Mouse (Mus musculus) myocyte (in vitro differentiated cells): ENCODE measurements around the gene Kif2b.

Experiments used
- E2F4 ChIP-seq: IDR thresholded peaks from one replicate; pipeline ENCODE4 v1.6.1; 2011; ENCODE audit warnings: mild to moderate bottlenecking, control low read depth, moderate library complexity; ENCODE audit not compliant: insufficient read depth
- MAX ChIP-seq: IDR thresholded peaks from one replicate; pipeline ENCODE4 v1.6.1; 2011; ENCODE audit warnings: low read depth, mild to moderate bottlenecking, control low read depth
- MYOD1 ChIP-seq, 3 experiments: IDR thresholded peaks; one replicate each; pipeline ENCODE4 v1.6.1; 2011; ENCODE audit warnings: control low read depth in 2 of 3, low read depth in 2 of 3, mild to moderate bottlenecking in 2 of 3, moderate library complexity in 1 of 3; ENCODE audit not compliant: insufficient read length in 2 of 3, control insufficient read depth in 1 of 3
- POLR2A ChIP-seq: IDR thresholded peaks from one replicate; pipeline ENCODE4 v1.6.1; 2011; ENCODE audit warnings: low read depth, mild to moderate bottlenecking, control low read depth, moderate library complexity; ENCODE audit not compliant: insufficient read length
- REST ChIP-seq: IDR thresholded peaks from one replicate; pipeline ENCODE4 v1.6.1; 2011; ENCODE audit warnings: mild to moderate bottlenecking, control low read depth, moderate library complexity; ENCODE audit not compliant: insufficient read depth, insufficient read length
- TCF12 ChIP-seq: IDR thresholded peaks from one replicate; pipeline ENCODE4 v1.6.1; 2011; ENCODE audit warnings: mild to moderate bottlenecking, control low read depth; ENCODE audit not compliant: poor library complexity, insufficient read depth, severe bottlenecking
- USF1 ChIP-seq: IDR thresholded peaks from one replicate; pipeline ENCODE4 v1.6.1; 2011; ENCODE audit warnings: low read depth, mild to moderate bottlenecking, control low read depth, moderate library complexity

DNA sequence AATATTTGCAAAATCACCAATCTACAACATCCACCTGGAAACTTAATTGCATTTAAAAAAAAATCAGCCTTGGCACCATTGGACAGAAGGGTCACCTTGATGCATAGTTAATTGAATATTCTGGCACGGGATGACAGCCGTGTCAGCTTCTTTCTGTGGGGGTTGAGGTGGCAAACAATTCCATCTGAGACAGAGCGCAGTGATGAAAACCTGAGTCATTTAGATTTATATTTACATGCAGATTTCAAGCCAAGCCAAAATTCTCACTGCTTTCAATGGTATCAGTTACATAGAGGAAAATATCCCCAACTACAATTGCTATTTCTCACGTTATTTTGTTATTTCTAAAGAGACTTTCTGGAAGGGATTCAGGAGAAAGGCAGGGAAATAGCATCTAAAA, 46.6 kb downstream of the Kif2b start:
- TF ChIP-seq POLR2A = no peak
- TF ChIP-seq E2F4 = no peak
- TF ChIP-seq MAX = no peak
- TF ChIP-seq USF1 = no peak
- no peak for TF ChIP-seq TCF12
- TF ChIP-seq MYOD1 (IDR thresholded peaks at IDR 0.05; ENCODE audit: control insufficient read depth in 1 of 3, insufficient read length in 2 of 3, low read depth in 2 of 3) = no peak
- TF ChIP-seq REST = no peak
